ENCODE assay signal across 10 mouse cellular contexts in genomic region chrX:8864331-8864730, GRCm38 (mm10). TPM values are rescaled to one million over a fixed set of nuclear protein-coding genes. Genes with fewer than 3 reads are reported as not detected.
DNase-seq lines count a peak whose midpoint lies in the region; ATAC-seq and TF ChIP-seq lines count a peak whose summit lies in the region.
"Not testable (repeated sequence)": the region's sequence is repeated elsewhere in the genome, so short reads cannot be mapped to it uniquely, and the experiment has no call there.
"Had no signal": no experiment of that assay in that cellular context is flagged by ENCODE, and none has a peak within 500 bp of the region (broad histone marks: within the 10 kb centered on the region; RNA-seq: fewer than 3 reads in every experiment).

No protein-coding gene starts in this region.

- H3K36me3 ChIP-seq in ES-E14 (ENCODE audit: control insufficient read depth, insufficient read depth, low read length, poor library complexity, severe bottlenecking); forebrain, embryonic 16.5 days (ENCODE audit: control insufficient read depth, insufficient read depth): not testable (repeated sequence)

- H3K9ac ChIP-seq in ES-E14 (ENCODE audit: insufficient read depth, low read depth, low read length, poor library complexity, severe bottlenecking); forebrain, embryonic 16.5 days (replicated peaks; ENCODE audit: low read depth, low read length): not testable (repeated sequence)

- H3K4me1 ChIP-seq in ES-E14 (ENCODE audit: control insufficient read depth in 2 of 2, insufficient read depth in 2 of 2, low read length in 2 of 2, poor library complexity in 1 of 2); forebrain, embryonic 16.5 days (replicated peaks; ENCODE audit: control insufficient read depth, insufficient read depth, low read length); lung, adult 2 months (ENCODE audit: control insufficient read depth, insufficient read depth, low read length): not testable (repeated sequence)

- not testable (repeated sequence) for H3K9me3 ChIP-seq in ES-E14 (ENCODE audit: control insufficient read depth, insufficient read depth, low read depth, low read length); forebrain, embryonic 16.5 days (ENCODE audit: control insufficient read depth, low read length)

- ATAC-seq in forebrain, embryonic 16.5 days: peak; percentile 62; the same call in 1 of the 2 replicates
- ATAC-seq in hematopoietic stem cell, adult 5-6 weeks (replicated peaks in 1 of 2; ENCODE audit: insufficient read depth in 1 of 2, low FRiP score in 2 of 2, low TSS enrichment in 1 of 2, low read depth in 1 of 2, poor library complexity in 2 of 2, severe bottlenecking in 2 of 2): peak; percentile 58 to 62; a peak in 2 of 4 replicates

- DNase-seq in ES-E14 (ENCODE audit: low read depth, low spot score): peak; percentile 75
- DNase-seq in cerebellum, adult 11-12 months: peak; percentile 21
- peak; percentile 51 to 74 for DNase-seq in layer of hippocampus, adult 2 months (ENCODE audit: low spot score in 2 of 2)
- peak; percentile 48 for DNase-seq in lung, adult 2 months
- DNase-seq in retina, embryonic 14.5 days (ENCODE audit: low spot score): peak; percentile 81
- peak; percentile 68 for DNase-seq in thymus, postnatal 4 days

- H3K4me2 ChIP-seq in forebrain, embryonic 16.5 days (ENCODE audit: low read length): not testable (repeated sequence)

- peak; percentile 83 for TF ChIP-seq CTCF in layer of hippocampus, adult 2 months (conservative IDR thresholded peaks at IDR 0.05)
- TF ChIP-seq CTCF in lung, adult 2 months (IDR thresholded peaks at IDR 0.05; ENCODE audit: insufficient read depth, low read length): peak; percentile 41

- H3K4me3 ChIP-seq in ES-E14 (ENCODE audit: insufficient read depth in 1 of 2, low read depth in 1 of 2, low read length in 2 of 2, poor library complexity in 1 of 2, severe bottlenecking in 1 of 2); forebrain, embryonic 16.5 days (replicated peaks; ENCODE audit: low read length); layer of hippocampus, adult 2 months; lung, adult 2 months (replicated peaks; ENCODE audit: extremely low read depth, low read depth, low read length): not testable (repeated sequence)

- in situ Hi-C loops in ES-E14 (cut with MboI; ENCODE audit: low sequenced_read_pairs in 2 of 2, unreplicated experiment in 2 of 2): not testable (repeated sequence)

- TF ChIP-seq POLR2A in lung, adult 2 months (IDR thresholded peaks at IDR 0.05; ENCODE audit: borderline replicate concordance, extremely low read depth, low read depth, low read length): not testable (repeated sequence)

- 2% methylated on average over 3 of the region's 3 CpGs for WGBS in forebrain, embryonic 16.5 days
- 9% methylated on average over 3 of the region's 3 CpGs for WGBS in lung, adult 2 months

- not testable (repeated sequence) for H3K27me3 ChIP-seq in forebrain, embryonic 16.5 days (replicated peaks; ENCODE audit: control insufficient read depth, insufficient read depth, low read length)

- H3K27ac ChIP-seq in ES-E14 (ENCODE audit: insufficient read depth, low read depth, low read length, poor library complexity, severe bottlenecking); forebrain, embryonic 16.5 days (ENCODE audit: low read length); layer of hippocampus, adult 2 months: not testable (repeated sequence)

TF ChIP-seq in ES-E14, 5 proteins besides CTCF, POLR2A, EP300 and RAD21:
- TF ChIP-seq ZC3H11A (IDR thresholded peaks at IDR 0.05; ENCODE audit: borderline replicate concordance, low read depth, low read length): 0 out of 2 replicates have a peak, but pooled peaks have one; percentile 20

RNA-seq across cellular contexts. Expression of gene Gm5751, which starts 9.7 kb away (rescaled TPM):
- not detected in 2 replicates for total RNA-seq in ES-E14 (2012; rRNA removed)
- not detected in 2 replicates for polyA plus RNA-seq in forebrain, embryonic 16.5 days (2015; fragmentation: Nextera tagmentation; extraction: Ambion mirVana)
- not detected in 2 replicates for total RNA-seq in hematopoietic stem cell, adult 5-6 weeks (2017)
- not detected for total RNA-seq in layer of hippocampus, adult 2 months (2021)
- polyA plus RNA-seq in lung, adult 2 months (2012; rRNA removed): not detected in 2 replicates
- polyA plus RNA-seq: liver, embryonic 12.5 days had no signal

RNA-seq across cellular contexts. Expression of gene Gm6592, which starts 20.5 kb away (rescaled TPM):
- total RNA-seq in ES-E14 (2012; rRNA removed): not detected in 2 replicates
- not detected in 2 replicates for polyA plus RNA-seq in forebrain, embryonic 16.5 days (2015; fragmentation: Nextera tagmentation; extraction: Ambion mirVana)
- not detected in 2 replicates for total RNA-seq in hematopoietic stem cell, adult 5-6 weeks (2017)
- total RNA-seq in layer of hippocampus, adult 2 months (2021): not detected
- polyA plus RNA-seq in lung, adult 2 months (2012; rRNA removed): not detected in 2 replicates
- polyA plus RNA-seq: liver, embryonic 12.5 days; testis, adult 2 months had no signal

RNA-seq across cellular contexts. Expression of gene B630019K06Rik, which starts 27.9 kb away (rescaled TPM):
- total RNA-seq in ES-E14 (2012; rRNA removed): 0.37 and 0.67 TPM in 2 replicates
- polyA plus RNA-seq in forebrain, embryonic 16.5 days (2015; fragmentation: Nextera tagmentation; extraction: Ambion mirVana): 10.3 and 13.2 TPM in 2 replicates
- total RNA-seq in hematopoietic stem cell, adult 5-6 weeks (2017): 2.1 and 2.8 TPM in 2 replicates
- total RNA-seq in layer of hippocampus, adult 2 months (2021): 10 to 100 TPM; 28.7 to 34.1 TPM
- 1.6 and 3.2 TPM in 2 replicates for polyA plus RNA-seq in lung, adult 2 months (2012; rRNA removed)

Comparison
In these comparisons a context has a peak if more than half of its experiments do, and no peak if none do; other contexts are left out.
1. DNase-seq: peak in every context shown above with its lines; median percentile 81 in retina, embryonic 14.5 days; 75 in ES-E14; 68 in thymus, postnatal 4 days; 62 in layer of hippocampus, adult 2 months; 48 in lung, adult 2 months; 21 in cerebellum, adult 11-12 months.